Comparison of ENCODE assay signal across 27 mouse cellular contexts in genomic region chr19:43826855-43827254, GRCm38 (mm10). TPM values are rescaled to one million over a fixed set of nuclear protein-coding genes. Genes with fewer than 3 reads are reported as not detected.
"Had no signal": no experiment of that assay in that cellular context is flagged by ENCODE, and none has a peak within 500 bp of the region (broad histone marks: within the 10 kb centered on the region; RNA-seq: fewer than 3 reads in every experiment).

No protein-coding gene starts in this region.

- H3K9ac ChIP-seq: heart, embryonic 13.5 days; heart, embryonic 15.5 days; hindbrain, embryonic 13.5 days; hindbrain, embryonic 15.5 days; kidney, embryonic 15.5 days; limb, embryonic 12.5 days; liver, embryonic 12.5 days; liver, embryonic 14.5 days had no signal

- H3K36me3 ChIP-seq: heart, embryonic 13.5 days; heart, embryonic 15.5 days; hindbrain, embryonic 13.5 days; hindbrain, embryonic 15.5 days; kidney, embryonic 15.5 days; limb, embryonic 10.5 days; limb, embryonic 12.5 days had no signal

- H3K9me3 ChIP-seq: heart, embryonic 13.5 days; heart, embryonic 15.5 days; hindbrain, embryonic 13.5 days; hindbrain, embryonic 15.5 days; kidney, embryonic 15.5 days; limb, embryonic 10.5 days; limb, embryonic 12.5 days; liver, embryonic 12.5 days had no signal

- H3K27ac ChIP-seq: heart, adult 2 months; heart, embryonic 13.5 days; heart, embryonic 15.5 days; hindbrain, embryonic 13.5 days; hindbrain, embryonic 15.5 days; hindbrain, postnatal 0 days; kidney, embryonic 15.5 days; kidney, postnatal 0 days; layer of hippocampus, adult 2 months; left cerebral cortex, adult 2 months; limb, embryonic 10.5 days; limb, embryonic 12.5 days; liver, embryonic 12.5 days; liver, embryonic 14.5 days had no signal

- ATAC-seq: forebrain, embryonic 16.5 days; hindbrain, postnatal 0 days; liver, embryonic 12.5 days had no signal

- H3K4me2 ChIP-seq: heart, embryonic 11.5 days; heart, embryonic 13.5 days; heart, embryonic 15.5 days; hindbrain, embryonic 13.5 days; hindbrain, embryonic 15.5 days; kidney, embryonic 15.5 days; limb, embryonic 12.5 days; liver, embryonic 12.5 days had no signal

- DNase-seq: gastrocnemius, postnatal 14 days; heart, adult 2 months; heart, postnatal 14 days; heart, postnatal 36 days; kidney, adult 11 months; kidney, adult 2 months; kidney, adult 9 months; kidney, postnatal 14 days; kidney, postnatal 4 days had no signal

- H3K27me3 ChIP-seq: hindbrain, embryonic 13.5 days had no signal

- H3K4me1 ChIP-seq: heart, embryonic 13.5 days; heart, embryonic 15.5 days; hindbrain, embryonic 13.5 days; hindbrain, embryonic 15.5 days; kidney, embryonic 15.5 days; limb, embryonic 10.5 days; limb, embryonic 12.5 days; liver, embryonic 12.5 days had no signal

- H3K4me3 ChIP-seq: heart, adult 2 months; heart, embryonic 13.5 days; heart, embryonic 15.5 days; hindbrain, embryonic 13.5 days; hindbrain, embryonic 15.5 days; kidney, embryonic 15.5 days; layer of hippocampus, adult 2 months; left cerebral cortex, adult 2 months; limb, embryonic 10.5 days; limb, embryonic 12.5 days; liver, embryonic 12.5 days had no signal

RNA-seq across cellular contexts. Expression of gene Abcc2, which starts 44.9 kb away (rescaled TPM):
- total RNA-seq: gastrocnemius, postnatal 14 days; heart, adult 2 months; heart, postnatal 14 days; heart, postnatal 36 days; hematopoietic stem cell, adult 5-6 weeks; layer of hippocampus, adult 2 months; left cerebral cortex, postnatal 36 days had no signal
- polyA plus RNA-seq: forebrain, embryonic 16.5 days; heart, embryonic 13.5 days; heart, postnatal 0 days; limb, embryonic 12.5 days had no signal
